Mouse (Mus musculus) spleen, postnatal 36 days (tissue): ENCODE measurements around the gene Kcnd2.

Source experiments
- DNase-seq, 2 experiments: peaks; one replicate each; pipeline ENCODE4 v3.0.0; 2022; ENCODE audit warnings: low spot score in 2 of 2, mixed read lengths in 1 of 2

Gene Kcnd2

DNA sequence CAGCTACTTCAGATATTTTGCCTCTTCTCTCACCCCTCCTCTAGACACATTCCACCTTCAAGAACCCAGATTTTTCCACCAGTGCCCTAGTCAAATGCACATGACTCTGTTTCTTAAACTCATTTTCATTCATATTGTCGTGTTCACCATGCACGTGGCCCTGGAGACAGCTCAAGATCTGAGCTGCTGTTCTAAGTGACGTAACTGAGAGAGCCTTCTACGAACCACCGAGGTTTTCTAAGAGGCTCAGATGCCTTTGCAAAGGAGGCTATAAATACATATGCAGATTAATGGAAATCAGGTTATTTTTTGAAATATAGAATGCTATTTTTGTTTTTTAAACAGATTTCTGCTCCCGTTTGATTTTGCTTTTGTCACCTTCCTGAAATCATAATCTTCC, 202.9 kb downstream of the Kcnd2 start:
- DNase-seq: no peak

DNA sequence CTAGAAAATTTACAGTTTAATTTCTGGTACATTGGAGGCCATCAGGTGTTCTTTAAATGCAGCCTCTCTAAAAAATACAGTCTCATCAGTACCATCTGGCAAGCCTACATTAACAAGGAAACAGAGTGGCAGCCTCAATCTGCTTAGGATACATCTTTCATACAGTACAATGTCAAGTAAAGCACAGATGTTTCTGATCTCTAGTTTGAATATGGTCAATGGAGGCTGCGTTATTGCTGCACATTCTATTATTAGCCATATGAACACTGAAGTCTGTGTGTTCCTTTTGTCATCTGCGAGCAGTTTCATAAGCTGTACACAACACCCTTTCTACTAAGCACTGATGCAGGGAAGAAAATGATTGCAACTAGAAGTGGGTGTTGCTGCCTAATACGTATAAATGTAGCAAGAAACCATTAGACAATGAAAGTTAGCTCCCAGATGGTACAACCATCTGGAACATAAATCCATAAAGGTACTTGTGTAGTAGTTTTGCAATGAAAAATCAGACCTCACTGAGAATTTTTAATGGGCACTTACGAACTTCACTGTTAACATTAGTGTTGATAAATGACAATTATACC, 209.0 kb downstream of the Kcnd2 start:
- no peak for DNase-seq

DNA sequence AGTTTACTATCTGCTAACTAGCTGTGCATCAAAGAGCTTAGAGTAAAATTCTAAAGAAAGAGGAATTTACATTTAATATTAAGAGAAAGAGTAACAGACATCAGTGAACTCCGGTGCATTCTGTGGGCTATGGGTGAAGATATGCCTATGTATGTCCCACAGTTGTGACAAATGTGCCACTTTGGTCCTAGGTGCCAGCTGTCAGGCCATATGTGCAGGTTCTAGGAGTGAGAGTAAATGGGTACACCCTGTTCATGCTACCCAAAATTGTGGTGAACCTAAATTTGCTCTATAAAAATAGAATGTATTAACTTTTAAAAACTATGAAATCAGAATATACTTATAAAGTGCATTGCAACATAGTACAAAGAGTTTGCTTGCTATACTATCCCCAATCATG, 215.8 kb downstream of the Kcnd2 start:
- DNase-seq: no peak

DNA sequence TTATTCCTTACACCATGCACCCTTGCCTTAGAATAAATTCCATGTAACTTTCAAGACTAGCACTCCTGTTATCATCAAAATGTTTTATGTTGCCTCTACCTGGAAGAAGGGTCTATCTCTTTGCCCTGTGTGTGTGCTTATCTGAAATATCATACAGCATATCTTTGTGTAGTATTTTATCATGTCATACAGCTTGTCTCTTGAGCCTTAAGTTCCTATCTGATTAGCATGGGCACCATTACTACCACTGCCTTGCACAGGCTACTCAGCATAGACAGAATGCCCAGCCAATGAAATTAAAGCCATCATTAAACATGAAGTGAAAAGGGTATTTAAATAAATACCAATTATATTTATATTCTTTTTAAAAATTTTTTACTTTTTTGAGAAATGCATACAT, 249.4 kb downstream of the Kcnd2 start:
- no peak for DNase-seq

DNA sequence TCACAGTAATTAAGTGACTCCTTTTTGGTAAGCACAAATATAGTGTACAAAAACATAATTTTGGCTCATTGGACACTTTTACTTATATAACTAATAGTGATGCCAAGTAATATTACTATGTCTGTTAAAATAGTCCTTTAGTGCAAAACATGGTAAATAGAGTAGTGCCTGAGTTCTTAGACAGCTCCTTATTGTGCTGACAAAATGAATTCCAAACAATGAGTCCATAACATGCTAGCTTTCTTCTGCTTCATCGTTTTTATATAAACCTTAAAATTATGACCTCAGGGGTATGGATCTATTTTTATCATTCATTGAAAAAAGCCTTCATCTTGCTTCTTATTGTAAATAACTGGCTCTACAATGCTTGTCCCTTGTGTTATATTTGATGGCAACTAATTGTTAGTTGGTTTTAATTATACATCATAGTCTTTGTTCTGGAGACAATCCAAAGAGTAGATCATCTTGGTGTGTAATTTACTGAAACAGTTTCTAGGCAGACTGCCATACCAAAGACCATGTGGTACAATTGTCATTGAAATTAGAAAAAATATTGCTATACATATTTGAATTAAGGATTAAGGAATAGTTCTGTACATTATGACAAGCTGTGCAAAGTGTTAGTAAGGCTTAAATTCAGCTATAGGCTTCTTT, 256.7 kb downstream of the Kcnd2 start:
- no peak for DNase-seq

DNA sequence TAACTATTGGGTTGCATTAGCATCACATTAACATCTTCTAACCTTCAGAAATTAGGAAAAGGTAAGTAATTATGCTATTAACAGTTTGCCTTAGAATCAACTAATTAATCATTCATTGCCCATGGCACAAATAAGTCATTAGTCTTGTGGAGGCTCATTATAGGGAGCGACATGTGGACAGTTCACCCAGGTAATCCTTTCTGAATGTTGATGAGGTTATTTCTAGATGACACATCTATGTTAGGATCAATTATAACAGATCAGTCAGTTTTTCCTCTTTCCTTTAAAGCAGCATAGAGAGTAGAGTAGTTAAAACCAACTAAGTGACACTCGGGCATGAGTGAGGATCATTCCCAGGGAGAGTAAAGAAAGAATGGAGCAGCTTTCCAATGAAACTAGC, 267.4 kb downstream of the Kcnd2 start:
- DNase-seq: no peak

DNA sequence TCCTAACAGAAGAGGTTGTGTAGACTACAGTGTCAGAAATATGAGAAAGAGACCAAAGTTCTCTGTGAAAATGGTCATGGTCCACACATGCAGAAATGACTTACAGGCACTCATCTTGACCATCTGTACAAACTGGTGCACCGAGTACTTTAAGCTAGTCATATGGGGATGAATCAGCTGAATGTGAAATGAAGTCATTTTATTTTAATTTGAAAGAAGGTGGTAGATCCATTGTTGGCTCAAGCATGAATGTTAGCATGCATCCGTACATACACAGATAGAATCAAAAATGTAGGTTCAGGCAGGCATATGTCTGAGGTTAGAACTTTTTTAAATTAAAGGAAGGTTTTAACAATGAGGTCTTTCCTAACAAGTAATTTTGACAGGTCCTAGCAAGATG, 273.2 kb downstream of the Kcnd2 start:
- DNase-seq: no peak

DNA sequence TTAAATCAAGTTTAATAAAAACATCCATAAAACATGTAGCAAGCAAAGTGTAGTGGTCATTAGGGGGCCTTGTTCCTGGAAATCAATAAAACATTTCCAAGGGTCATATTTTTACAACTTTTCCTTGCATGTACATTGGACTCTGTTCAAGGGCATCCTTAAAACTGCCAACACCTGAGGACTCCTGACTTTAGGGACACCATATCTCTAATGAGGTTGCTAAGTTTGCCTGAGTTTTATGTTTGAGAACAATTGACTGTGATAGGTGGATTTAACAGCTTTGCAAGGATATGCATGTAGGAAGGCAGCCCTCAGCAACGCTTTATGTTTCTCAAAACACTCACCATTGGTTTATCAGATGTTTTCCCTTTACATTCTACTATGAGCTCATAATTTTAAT, 287.6 kb downstream of the Kcnd2 start:
- DNase-seq: no peak

DNA sequence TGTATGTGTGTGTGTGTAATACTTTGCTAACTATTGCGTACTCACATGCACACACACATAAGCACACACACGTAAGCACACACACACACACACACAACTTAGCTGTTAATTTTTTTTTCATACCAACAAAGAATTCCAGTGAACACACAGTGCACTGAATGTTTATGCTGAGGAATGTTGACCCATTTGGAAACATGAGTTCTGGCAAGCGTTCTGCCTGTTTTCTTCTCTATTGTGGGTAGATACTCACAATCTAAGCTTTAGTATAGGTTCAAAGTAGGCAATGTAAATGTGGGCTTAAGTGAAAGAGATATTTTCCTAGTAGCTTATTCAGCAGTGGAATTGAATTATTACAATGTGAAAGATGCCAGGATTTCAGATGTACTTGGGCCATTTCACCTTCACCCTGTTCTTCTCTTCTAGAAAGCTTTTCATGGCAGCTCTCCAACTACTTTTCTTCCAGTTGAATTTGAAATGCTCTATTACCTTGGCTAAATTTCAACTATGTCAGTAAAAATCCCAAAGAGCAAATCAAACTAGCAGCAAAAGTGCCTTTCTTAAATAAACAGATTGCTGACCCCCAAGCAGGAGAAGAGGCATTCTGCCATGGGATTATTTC, 295.4 kb downstream of the Kcnd2 start:
- no peak for DNase-seq

DNA sequence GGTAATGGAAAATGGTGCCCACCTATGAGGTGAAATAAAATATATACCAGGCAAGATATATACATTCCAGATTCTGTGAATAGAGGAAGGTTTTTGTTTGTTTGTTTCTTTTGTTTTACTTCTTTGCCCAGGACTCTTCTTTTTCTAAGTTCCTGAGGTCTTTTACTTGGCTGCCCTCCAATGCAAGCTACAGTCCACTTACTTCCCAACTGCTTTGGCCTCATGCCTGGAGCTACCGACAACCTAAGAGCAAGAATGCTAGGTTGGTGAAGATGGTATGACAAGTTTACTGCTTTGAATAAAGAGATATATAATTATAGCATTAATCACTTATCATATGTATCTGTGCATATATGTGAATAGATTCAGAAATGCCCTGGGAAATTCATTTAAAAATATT, 305.0 kb downstream of the Kcnd2 start:
- DNase-seq: no peak

DNA sequence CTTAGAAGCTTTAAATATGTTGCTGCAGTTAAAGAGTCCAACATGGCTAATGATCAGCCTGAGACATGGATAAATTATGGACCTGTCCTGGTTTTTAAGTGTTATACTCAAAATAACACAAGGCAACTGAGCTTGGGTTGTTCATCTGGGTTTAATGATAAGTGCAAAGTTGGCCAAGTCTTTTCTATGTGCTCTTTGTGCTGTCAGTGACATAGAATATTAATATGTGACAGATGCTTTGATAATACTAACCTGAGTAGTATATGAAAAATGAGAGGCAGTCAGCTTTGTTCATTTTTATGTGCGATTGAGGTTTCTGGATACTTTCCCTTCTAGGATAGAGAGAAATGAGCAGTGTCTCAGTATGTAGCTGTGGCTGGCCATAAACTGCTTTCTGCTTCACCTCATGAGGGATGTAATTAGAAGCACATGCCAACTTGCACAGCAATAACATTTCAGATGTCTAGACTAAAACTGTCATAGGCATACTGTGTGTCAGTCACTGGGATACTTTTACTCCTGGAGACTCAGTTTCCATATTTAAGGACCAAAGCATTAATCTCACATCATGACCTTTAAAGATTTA, 312.3 kb downstream of the Kcnd2 start:
- DNase-seq: no peak

DNA sequence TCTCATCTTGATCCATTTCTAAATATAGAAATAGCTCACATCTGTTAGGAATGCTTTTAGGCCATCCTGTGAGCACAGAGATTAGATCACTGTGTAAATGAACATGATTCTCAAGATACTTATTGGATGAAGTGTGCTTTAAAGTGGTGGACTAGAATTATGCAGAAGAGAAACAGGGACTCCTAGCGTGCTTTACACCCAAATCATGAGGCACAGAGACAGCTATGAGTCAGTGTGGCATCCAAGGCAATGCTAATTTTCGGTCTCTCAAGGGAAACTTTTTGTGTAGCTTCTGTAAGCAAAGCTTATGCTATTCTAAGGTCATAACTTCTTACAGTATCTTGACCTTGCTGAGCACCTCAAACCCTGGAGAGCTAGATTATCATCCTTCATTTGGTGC, 318.7 kb downstream of the Kcnd2 start:
- no peak for DNase-seq

DNA sequence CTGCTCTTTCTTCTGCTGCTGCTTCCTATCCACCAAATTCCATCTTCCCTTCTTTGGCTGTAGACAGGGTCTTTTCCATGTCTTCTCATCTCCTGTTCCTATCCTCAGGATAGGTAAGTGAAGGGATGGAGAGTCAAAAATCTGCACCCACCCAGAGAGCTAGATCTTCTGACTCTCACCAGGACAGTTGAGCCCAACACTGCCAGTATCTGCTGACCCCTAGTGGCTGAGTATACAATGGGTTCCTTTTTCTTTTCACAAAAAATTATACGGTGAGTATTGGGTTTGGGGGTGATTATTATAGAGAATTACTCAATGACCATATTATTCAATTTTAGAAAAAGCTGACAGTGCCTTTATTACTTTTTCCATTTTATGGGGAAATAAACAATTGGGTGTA, 319.5 kb downstream of the Kcnd2 start:
- no peak for DNase-seq

DNA sequence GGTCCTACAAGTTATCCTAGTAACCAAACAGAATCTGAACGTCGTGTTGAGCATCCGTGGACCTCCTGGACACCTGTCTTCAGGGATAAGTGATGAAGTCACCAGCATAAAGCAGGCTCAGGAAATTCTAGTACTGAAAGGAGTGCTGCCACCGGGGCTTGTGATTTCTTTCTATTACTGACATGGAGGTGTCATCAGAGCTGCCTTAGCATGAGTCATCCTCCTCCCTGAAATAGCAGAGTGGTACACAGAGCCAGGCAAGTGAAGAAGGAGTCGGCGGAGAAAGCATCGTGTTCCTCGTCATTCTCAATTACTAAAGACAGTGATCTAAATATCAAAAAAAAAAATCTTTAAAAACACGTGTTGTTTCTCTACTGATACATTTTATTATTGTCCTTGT, 336.2 kb downstream of the Kcnd2 start:
- DNase-seq: no peak

DNA sequence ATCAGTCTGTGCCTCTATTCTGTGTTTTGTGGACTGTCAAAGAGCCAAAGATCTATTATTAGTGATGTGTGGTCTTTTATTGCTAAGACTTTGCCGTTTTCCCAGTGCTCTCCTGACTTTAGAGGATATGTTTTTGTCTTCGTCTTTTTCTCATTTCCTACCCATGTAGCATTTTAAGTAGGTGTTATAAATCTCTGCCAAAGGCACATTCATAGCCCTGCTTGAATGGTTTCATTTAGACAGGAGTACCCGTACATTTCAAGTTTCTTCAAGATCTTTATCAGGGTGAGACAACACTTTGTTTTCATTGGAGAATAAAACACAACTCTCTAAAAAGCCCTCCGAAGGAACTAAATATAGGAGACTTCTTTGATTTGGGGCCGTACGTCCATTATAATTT, 355.7 kb downstream of the Kcnd2 start:
- DNase-seq: no peak

DNA sequence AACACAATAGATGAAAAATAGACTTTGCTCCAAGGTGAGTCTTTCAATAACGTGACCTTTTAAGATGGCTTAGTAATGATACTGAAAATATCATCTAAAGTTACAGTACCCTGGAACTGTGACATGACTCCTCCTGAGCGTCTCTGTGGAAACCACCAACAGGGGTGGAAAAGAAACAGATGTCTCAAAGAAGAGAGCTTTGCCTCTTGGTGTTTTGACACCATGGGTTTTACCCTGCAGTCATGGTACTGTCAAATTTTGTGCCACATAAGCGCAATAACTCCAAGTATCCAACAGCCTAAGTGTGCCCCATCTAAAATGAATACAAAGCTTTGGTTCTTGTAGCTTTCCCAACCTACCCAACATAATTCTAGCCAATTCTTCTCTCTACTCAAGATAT, 374.9 kb downstream of the Kcnd2 start:
- no peak for DNase-seq

DNA sequence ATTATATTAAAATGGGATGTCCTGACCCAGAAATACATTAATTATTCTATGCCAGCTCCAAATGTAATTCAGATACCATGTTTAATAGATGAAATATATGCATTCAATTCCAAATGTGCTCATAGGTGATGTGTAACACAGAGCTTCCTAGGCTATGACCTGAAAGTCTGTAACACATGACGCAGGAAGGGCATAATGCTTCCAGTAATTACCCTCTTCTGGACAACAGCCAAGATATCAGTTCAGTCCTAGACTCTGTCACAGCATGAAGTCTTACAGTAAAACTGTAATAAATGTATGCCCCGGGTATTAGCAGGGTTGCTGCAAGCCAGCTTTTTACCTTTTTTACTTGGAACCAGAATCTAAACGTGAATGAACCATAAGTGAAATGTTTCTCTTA, 382.1 kb downstream of the Kcnd2 start:
- DNase-seq: no peak

DNA sequence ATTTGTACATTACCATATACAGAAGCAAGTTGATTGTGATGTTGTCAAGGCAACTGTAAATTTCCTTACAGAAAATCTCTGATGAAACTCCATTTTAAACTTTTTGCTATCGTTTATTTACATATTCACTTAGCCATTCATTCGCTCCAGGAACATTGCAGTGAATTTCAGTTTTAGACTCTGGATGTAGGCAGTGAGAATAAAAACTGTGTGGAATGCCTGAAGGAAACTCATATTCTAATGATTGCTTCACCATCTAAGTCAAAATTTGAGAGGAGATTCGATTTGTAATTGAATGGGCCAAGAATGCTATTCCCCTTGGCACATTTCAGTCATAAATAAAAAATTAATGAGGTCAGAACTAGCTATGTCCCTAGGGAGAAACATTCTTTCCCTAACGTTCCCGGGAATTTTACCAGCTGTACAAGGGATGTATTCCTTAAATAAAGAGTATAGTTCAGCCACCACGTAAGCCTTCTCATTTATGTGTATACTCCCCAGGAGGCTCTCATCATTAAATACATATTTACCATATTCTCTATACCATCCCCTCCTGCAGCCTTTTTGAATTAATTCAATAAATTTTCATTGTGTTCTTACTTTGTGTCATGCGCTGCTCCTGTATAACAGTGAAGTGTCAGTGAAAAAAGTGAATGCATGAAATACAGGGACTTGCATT, 394.2 kb downstream of the Kcnd2 start:
- no peak for DNase-seq

DNA sequence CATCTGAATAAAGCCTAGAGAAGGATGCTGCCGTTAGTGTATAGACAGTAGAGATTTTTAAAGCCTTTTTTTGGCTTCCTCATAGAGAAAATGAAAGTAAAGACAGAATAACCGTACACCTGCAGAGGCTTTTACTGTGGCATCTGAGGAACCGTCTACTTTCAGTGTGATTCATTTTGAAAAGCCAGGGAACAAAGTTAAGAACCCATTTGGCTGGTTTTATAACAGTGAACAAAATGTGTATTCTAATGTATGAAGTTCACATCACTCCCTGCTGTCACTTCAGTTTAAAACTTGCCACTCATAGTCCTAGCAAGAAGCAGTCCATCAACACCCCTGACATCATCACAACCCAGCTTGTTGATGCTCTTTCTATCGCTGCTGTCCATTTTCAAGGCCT, 414.7 kb downstream of the Kcnd2 start:
- DNase-seq: no peak

DNA sequence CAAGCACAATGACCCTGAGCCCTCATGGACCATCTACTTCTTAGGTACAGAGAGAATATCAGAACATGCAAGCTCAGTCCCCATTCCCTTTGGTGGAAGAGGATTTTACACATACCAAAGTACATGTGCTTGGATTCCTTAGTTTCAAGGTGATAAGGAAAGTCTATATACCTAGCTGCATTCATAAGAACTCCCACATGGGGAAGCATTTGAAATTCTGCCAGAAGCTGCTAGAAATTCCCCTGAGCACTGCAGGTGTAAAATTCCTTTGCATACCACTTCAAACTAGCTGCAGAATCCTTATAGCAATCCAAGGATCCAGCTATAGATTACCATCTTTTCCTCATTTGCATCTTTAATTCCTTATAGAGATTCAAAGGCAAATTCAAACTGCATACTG, 440.4 kb downstream of the Kcnd2 start:
- DNase-seq: no peak

DNA sequence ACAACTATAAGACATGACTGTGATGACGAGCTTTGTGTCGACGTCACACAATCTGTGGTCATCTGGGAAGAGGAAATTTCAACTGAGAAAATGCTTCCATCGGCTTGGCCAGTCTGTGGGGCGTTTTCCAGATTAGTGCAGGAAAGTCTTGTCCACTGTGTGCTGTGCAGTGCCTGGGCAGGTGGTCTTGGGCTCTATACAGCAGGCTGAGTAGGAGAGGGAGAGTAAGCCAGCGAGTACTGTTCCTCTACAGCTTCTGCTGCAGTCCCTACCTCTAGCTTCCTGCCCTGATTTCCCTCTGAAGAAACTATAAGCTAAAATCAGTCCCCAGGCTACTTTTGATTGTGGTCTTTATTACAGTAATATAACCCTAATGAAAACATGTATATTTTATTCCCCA, 448.8 kb downstream of the Kcnd2 start:
- DNase-seq: no peak

DNA sequence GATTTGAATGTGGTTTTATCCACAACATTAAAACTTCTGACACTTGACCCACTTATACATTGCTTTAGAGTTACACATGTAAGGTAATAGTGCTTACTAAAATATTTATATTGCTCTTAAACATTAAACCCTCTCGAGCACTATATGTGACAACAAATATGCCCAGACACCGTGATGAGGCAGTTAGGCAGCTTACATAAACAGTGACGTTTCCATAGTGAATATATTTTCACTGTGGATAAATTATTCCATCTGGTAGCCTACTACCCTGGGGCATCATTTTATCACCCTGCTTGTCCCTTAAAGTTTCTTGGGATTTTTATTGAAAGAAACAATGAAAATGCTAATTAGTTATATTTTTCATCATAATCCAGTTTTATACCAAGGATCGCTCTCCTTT, 449.3 kb downstream of the Kcnd2 start:
- no peak for DNase-seq

DNA sequence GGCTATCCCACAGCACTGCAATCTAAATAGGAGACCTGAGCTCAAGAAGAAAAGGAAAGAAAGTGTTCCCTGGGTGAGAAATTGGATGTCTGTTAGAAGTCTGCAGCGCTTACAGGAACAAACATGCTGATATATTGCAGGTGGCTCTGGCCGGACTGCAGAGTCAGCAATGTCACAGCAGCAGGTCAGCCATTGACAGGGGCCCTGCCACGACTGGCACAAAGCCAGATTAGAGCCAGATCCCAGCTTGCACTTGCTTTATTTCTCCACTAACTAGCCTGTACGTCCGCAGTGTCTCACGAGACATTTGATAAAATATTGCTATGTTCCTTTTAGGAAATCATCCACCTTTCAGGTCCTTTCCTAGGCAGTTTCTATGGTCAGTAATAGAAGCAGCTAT, 468.9 kb downstream of the Kcnd2 start:
- no peak for DNase-seq
